Mouse (Mus musculus) embryonic facial prominence, embryonic 14.5 days (tissue): ENCODE data around the gene Clip2. TPM values are rescaled to one million over a fixed set of nuclear protein-coding genes. Genes with fewer than 3 reads are reported as not detected.
A peak's percentile ranks its signal among the peaks of the same experiment; 100 is the strongest.

Experiments used
- ATAC-seq: fragments of 200-750 bp; cut with Nextera tagmentation; 2 replicates; pipeline ENCODE4 v1.8.0; 2017; ENCODE audit warnings: low read depth, moderate number of reproducible peaks, moderate TSS enrichment
- DNase-seq: peaks from one replicate; pipeline ENCODE4 v3.0.0-alpha.2; 2015; ENCODE audit warnings: low spot score
- H3K27ac ChIP-seq: fragments of 300-500 bp; sonication (generic); replicated peaks from 2 replicates; pipeline ENCODE4 v1.5.1; 2014; ENCODE audit warnings: low read depth, mild to moderate bottlenecking, low read length, moderate library complexity
- H3K27me3 ChIP-seq: fragments of 300-500 bp; sonication (generic); replicated peaks from 2 replicates; pipeline ENCODE4 v1.6.1; 2014; ENCODE audit warnings: low read length; ENCODE audit not compliant: control insufficient read depth, insufficient read depth
- H3K36me3 ChIP-seq: fragments of 300-500 bp; sonication (generic); 2 replicates; pipeline ENCODE4 v1.6.1; 2014; ENCODE audit warnings: low read length, mixed read lengths; ENCODE audit not compliant: control insufficient read depth, insufficient read depth
- H3K4me1 ChIP-seq: fragments of 300-500 bp; sonication (generic); 2 replicates; pipeline ENCODE4 v1.6.1; 2014; ENCODE audit warnings: antibody characterized with exemption, low read length; ENCODE audit not compliant: control insufficient read depth, insufficient read depth
- H3K4me2 ChIP-seq: fragments of 300-500 bp; sonication (generic); 2 replicates; pipeline ENCODE4 v1.6.1; 2014; ENCODE audit warnings: low read depth, mild to moderate bottlenecking, low read length, moderate library complexity, mixed read lengths
- H3K4me3 ChIP-seq: fragments of 300-500 bp; sonication (generic); 2 replicates; pipeline ENCODE4 v1.5.1; 2014; ENCODE audit warnings: low read depth, mild to moderate bottlenecking, low read length
- H3K9ac ChIP-seq: fragments of 300-500 bp; sonication (generic); 2 replicates; pipeline ENCODE4 v1.6.1; 2014; ENCODE audit warnings: low read depth, mild to moderate bottlenecking, low read length, moderate library complexity, mixed read lengths
- H3K9me3 ChIP-seq: fragments of 300-500 bp; sonication (generic); 2 replicates; pipeline ENCODE4 v1.6.1; 2016; ENCODE audit warnings: low read length; ENCODE audit not compliant: control insufficient read depth
- WGBS: fragments of 180-500 bp; shearing (Covaris S2); extraction: QIAGEN DNeasy Blood & Tissue Kit; methylation state at CpG from one replicate; pipeline ENCODE4 v1.1.7; 2014; 5-methylcytosine and 5-hydroxymethylcytosine counted together
- microRNA-seq: library from miRNA; unstranded; fragments of <30 nt; microRNA quantifications from one replicate; pipeline ENCODE4, GENCODE M21; 2016; ENCODE audit warnings: borderline number of aligned reads
- polyA plus RNA-seq: library from polyadenylated mRNA; unstranded; fragments of >200 nt; fragmentation: Nextera tagmentation; extraction: Ambion mirVana; gene quantifications from 2 replicates; pipeline ENCODE4 v1.2.1, GENCODE M21; 2014

The Clip2 gene
- polyA plus RNA-seq, 1 experiment from 2014 or later, result 4.1 TPM

DNA sequence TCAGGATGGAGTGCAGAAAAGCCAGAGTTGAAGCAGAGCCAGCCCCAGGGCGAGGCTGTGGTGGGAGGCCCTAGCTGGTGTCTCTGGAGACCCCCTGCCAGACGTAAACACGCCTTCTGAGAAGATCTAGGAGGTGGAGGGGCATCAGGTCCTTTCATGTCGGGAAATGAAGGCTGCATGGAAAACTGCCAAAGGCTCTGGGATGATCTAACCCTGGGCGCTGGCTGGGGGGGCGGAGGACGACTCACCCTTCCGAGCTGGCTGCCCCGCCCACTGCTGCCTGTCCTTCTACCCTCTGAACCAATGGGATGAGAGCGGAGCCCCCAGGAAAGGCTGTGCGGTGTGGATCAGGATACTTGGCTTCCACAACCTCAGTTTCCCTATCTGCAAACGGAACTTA is 112.1 kb downstream of the Clip2 start:
- H3K4me3 ChIP-seq, result no peak overlapping the region
- WGBS, result 53% methylated on average over 11 of the region's 12 CpGs
- peaks cover 20% of the 10 kb centered on the region; the same call in 1 of the 2 replicates for H3K36me3 ChIP-seq
- DNase-seq (peak; percentile 84), ATAC-seq (peak; percentile 4; the same call in 1 of the 2 replicates)
- peak overlapping the region; percentile 63; the same call in 1 of the 2 replicates for H3K27ac ChIP-seq
- H3K9ac ChIP-seq, result no peak overlapping the region
- H3K27me3 ChIP-seq, result no peaks in the 10 kb centered on the region
- H3K9me3 ChIP-seq, result no peaks in the 10 kb centered on the region; the same call in 1 of the 2 replicates
- H3K4me1 ChIP-seq, result peaks cover 36% of the 10 kb centered on the region
- no peak overlapping the region for H3K4me2 ChIP-seq

DNA sequence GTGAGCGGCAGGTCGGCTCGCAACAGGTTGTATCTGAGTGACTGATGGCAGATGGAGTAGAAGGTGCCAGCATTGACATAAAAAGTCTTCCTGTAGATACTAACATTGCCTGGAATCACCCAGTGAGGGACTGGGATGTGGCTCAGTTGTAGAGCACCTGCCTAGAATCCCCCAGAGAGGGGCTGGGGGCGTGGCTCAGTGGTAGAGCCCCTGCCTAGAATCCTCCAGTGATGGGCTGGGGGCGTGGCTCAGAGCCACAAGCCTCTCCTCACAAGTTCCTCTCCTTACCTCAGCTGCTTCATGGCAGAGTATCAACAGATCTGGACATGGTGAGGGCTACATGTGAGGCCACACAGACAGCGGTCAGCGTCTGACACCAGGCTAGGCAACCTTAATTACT is 112.8 kb downstream of the Clip2 start:
- ATAC-seq (no peak), DNase-seq (no peak)
- WGBS, result 91% methylated on average over 7 of the region's 7 CpGs
- H3K4me3 ChIP-seq, result no peak overlapping the region
- peaks cover 35% of the 10 kb centered on the region for H3K4me1 ChIP-seq
- H3K4me2 ChIP-seq, result no peak overlapping the region
- H3K9ac ChIP-seq, result no peak overlapping the region
- H3K27me3 ChIP-seq, result no peaks in the 10 kb centered on the region
- H3K27ac ChIP-seq, result no peak overlapping the region; the same call in 1 of the 2 replicates
- no peaks in the 10 kb centered on the region; the same call in 1 of the 2 replicates for H3K9me3 ChIP-seq
- H3K36me3 ChIP-seq, result peaks cover 24% of the 10 kb centered on the region; the same call in 1 of the 2 replicates

Small RNA genes within 50 kb of the gene (microRNA-seq; reads per million reads assigned to microRNA genes)
- gene Gm26340, result not detected
- gene Mir7228, result not detected

Other genes starting within 250 kb of the Clip2 start
- gene Gtf2i, start 237.7 kb downstream of the Clip2 start, polyA plus RNA-seq, result 141 and 168 TPM in 2 replicates
- gene Gtf2ird1, start 95.7 kb downstream of the Clip2 start, polyA plus RNA-seq, result 80.3 and 91.2 TPM in 2 replicates
- 0.09 and 0.24 TPM in 2 replicates for gene Syna, start 7.7 kb upstream of the Clip2 start, polyA plus RNA-seq
- gene Rfc2, start 28.9 kb upstream of the Clip2 start, polyA plus RNA-seq, result 224 and 240 TPM in 2 replicates
- 2.8 and 4.5 TPM in 2 replicates for gene Lat2, start 62.6 kb upstream of the Clip2 start, polyA plus RNA-seq
- gene Eif4h, start 87.1 kb upstream of the Clip2 start, polyA plus RNA-seq, result 365 and 410 TPM in 2 replicates
- 6.2 and 8.5 TPM in 2 replicates for gene Limk1, start 136.2 kb upstream of the Clip2 start, polyA plus RNA-seq
- gene Eln, start 194.9 kb upstream of the Clip2 start, polyA plus RNA-seq, result 152 and 188 TPM in 2 replicates